Mouse (Mus musculus): ENCODE measurements around the gene Stab1.

The Stab1 gene

DNA sequence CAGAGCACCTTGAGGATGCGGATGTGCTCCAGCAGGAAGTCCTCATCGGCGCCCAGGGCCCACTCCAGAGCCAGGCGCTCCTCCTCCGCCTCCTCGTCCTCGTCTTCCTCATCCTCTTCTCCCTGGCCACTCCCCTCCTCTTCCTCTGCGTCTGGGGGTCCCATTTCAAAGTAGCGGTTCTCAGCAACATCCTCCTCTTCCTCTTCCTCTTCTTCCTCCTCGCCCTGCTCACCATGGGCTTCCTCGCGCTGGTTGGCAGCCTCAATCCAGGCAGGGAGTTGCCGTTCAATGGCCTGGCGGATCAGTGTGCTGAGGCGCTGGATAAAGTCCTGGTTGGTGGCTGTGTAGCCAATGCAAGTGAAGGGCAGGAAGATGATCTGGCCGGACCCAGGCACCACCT lies 8.8 kb upstream of the Stab1 start:
- Histone ChIP-seq H3K36me3 (ENCODE audit: insufficient read depth, low read length) (peaks cover 98% of the 10 kb centered on the region), H3K9me3 (ENCODE audit: low read length) (no peaks in the 10 kb centered on the region), H3K4me1 (replicated peaks; ENCODE audit: low read depth, low read length) (peaks cover 62% of the 10 kb centered on the region), H3K4me3 (replicated peaks; ENCODE audit: low read length) (peak overlapping the region; percentile 69), H3K27me3 (ENCODE audit: insufficient read depth, low read length) (no peaks in the 10 kb centered on the region)
- TF ChIP-seq POU5F1 (IDR thresholded peaks at IDR 0.05; ENCODE audit: borderline replicate concordance, low read length) (no peak), NANOG (IDR thresholded peaks at IDR 0.05; ENCODE audit: borderline replicate concordance, low read length) (no peak), CTCF (conservative IDR thresholded peaks at IDR 0.05; ENCODE audit: low read length) (no peak)

DNA sequence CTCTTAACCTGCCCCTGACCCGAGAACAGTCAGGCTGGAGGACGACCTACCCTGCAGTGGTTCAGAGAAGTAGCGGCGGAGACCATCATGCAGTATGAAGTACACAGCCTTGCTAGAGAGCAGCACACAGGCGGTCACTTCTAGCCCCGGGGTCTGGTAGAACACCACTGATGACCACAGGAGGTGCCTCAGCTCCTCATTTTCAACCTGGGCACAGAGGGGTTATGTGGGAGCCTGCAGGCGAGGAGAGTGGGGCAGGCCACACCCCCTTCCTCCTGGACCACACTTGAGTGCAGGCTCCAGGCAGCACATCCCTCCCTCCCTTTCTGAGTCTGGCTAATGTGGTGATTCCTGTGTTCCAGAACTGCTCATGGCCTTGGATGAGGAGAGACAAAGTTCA lies 5.1 kb upstream of the Stab1 start:
- Histone ChIP-seq H3K27me3 (ENCODE audit: insufficient read depth, low read length) (no peaks in the 10 kb centered on the region), H3K4me3 (replicated peaks; ENCODE audit: low read length) (no peak overlapping the region), H3K4me1 (replicated peaks; ENCODE audit: low read depth, low read length) (peaks cover 78% of the 10 kb centered on the region), H3K9me3 (ENCODE audit: low read length) (no peaks in the 10 kb centered on the region), H3K36me3 (ENCODE audit: insufficient read depth, low read length) (peaks cover 84% of the 10 kb centered on the region)
- no peak for TF ChIP-seq POU5F1 (IDR thresholded peaks at IDR 0.05; ENCODE audit: borderline replicate concordance, low read length)
- no peak for TF ChIP-seq CTCF (conservative IDR thresholded peaks at IDR 0.05; ENCODE audit: low read length)
- TF ChIP-seq NANOG (IDR thresholded peaks at IDR 0.05; ENCODE audit: borderline replicate concordance, low read length), result no peak

- H3K4me3 ChIP-seq (replicated peaks; ENCODE audit: low read length), result no peak overlapping the region
- no peaks in the 10 kb centered on the region for H3K9me3 ChIP-seq (ENCODE audit: low read length)
- H3K4me1 ChIP-seq (replicated peaks; ENCODE audit: low read depth, low read length), result peaks cover 81% of the 10 kb centered on the region
- H3K36me3 ChIP-seq (ENCODE audit: insufficient read depth, low read length), result peaks cover 80% of the 10 kb centered on the region
- TF ChIP-seq POU5F1 (IDR thresholded peaks at IDR 0.05; ENCODE audit: borderline replicate concordance, low read length) (no peak), CTCF (conservative IDR thresholded peaks at IDR 0.05; ENCODE audit: low read length) (no peak), NANOG (IDR thresholded peaks at IDR 0.05; ENCODE audit: borderline replicate concordance, low read length) (no peak)
- no peaks in the 10 kb centered on the region; the same call in 1 of the 2 replicates for H3K27me3 ChIP-seq (ENCODE audit: insufficient read depth, low read length)
Observed at GRCm38 (mm10) chr14:31172781-31173455, 4.5 kb upstream of the Stab1 start.

- Histone ChIP-seq H3K4me3 (replicated peaks; ENCODE audit: low read length) (no peak overlapping the region), H3K9me3 (ENCODE audit: low read length) (no peaks in the 10 kb centered on the region), H3K36me3 (ENCODE audit: insufficient read depth, low read length) (peaks cover 69% of the 10 kb centered on the region), H3K4me1 (replicated peaks; ENCODE audit: low read depth, low read length) (peaks cover 70% of the 10 kb centered on the region), H3K27me3 (ENCODE audit: insufficient read depth, low read length) (peaks cover 6% of the 10 kb centered on the region; the same call in 1 of the 2 replicates)
- TF ChIP-seq POU5F1 (IDR thresholded peaks at IDR 0.05; ENCODE audit: borderline replicate concordance, low read length), result no peak
Observed at GRCm38 (mm10) chr14:31171821-31172220, 3.4 kb upstream of the Stab1 start.

GRCm38 (mm10) chr14:31171386-31171785 lies 2.9 kb upstream of the Stab1 start:
- Histone ChIP-seq H3K4me1 (replicated peaks; ENCODE audit: low read depth, low read length) (peaks cover 66% of the 10 kb centered on the region), H3K36me3 (ENCODE audit: insufficient read depth, low read length) (peaks cover 65% of the 10 kb centered on the region), H3K27me3 (ENCODE audit: insufficient read depth, low read length) (peaks cover 6% of the 10 kb centered on the region; the same call in 1 of the 2 replicates), H3K4me3 (replicated peaks; ENCODE audit: low read length) (no peak overlapping the region), H3K9me3 (ENCODE audit: low read length) (no peaks in the 10 kb centered on the region)
- TF ChIP-seq NANOG (IDR thresholded peaks at IDR 0.05; ENCODE audit: borderline replicate concordance, low read length), result no peak
- no peak for TF ChIP-seq CTCF (conservative IDR thresholded peaks at IDR 0.05; ENCODE audit: low read length)
- TF ChIP-seq POU5F1 (IDR thresholded peaks at IDR 0.05; ENCODE audit: borderline replicate concordance, low read length), result no peak

DNA sequence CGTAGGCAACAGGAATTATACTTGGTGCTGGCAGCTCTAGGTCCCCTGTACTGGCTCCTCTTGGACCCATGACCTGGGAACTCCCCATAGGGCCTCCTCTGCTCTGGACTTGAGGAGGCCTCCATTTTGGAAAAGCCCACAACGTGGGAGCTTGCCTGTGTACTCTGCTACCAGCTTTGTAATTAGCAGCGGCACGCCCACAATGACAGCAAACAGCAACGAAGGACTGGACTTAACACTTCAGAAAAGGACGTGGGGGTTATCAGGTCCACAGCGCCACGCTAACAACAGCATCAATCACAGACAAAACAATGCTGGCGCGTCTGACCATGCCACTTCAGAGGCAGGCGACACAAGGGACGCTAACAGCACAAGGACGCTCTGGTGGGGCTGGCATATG lies 2.5 kb upstream of the Stab1 start:
- Histone ChIP-seq H3K36me3 (ENCODE audit: insufficient read depth, low read length) (peaks cover 61% of the 10 kb centered on the region), H3K9me3 (ENCODE audit: low read length) (no peaks in the 10 kb centered on the region), H3K27me3 (ENCODE audit: insufficient read depth, low read length) (peaks cover 6% of the 10 kb centered on the region; the same call in 1 of the 2 replicates), H3K4me3 (replicated peaks; ENCODE audit: low read length) (no peak overlapping the region), H3K4me1 (replicated peaks; ENCODE audit: low read depth, low read length) (peaks cover 62% of the 10 kb centered on the region)
- TF ChIP-seq POU5F1 (IDR thresholded peaks at IDR 0.05; ENCODE audit: borderline replicate concordance, low read length), result no peak

GRCm38 (mm10) chr14:31169508-31169907 lies 1.1 kb upstream of the Stab1 start:
- Histone ChIP-seq H3K4me1 (replicated peaks; ENCODE audit: low read depth, low read length) (peaks cover 51% of the 10 kb centered on the region), H3K4me3 (replicated peaks; ENCODE audit: low read length) (no peak overlapping the region), H3K36me3 (ENCODE audit: insufficient read depth, low read length) (peaks cover 46% of the 10 kb centered on the region), H3K27me3 (ENCODE audit: insufficient read depth, low read length) (peaks cover 6% of the 10 kb centered on the region; the same call in 1 of the 2 replicates), H3K9me3 (ENCODE audit: low read length) (no peaks in the 10 kb centered on the region)
- no peak for TF ChIP-seq NANOG (IDR thresholded peaks at IDR 0.05; ENCODE audit: borderline replicate concordance, low read length)
- TF ChIP-seq CTCF (conservative IDR thresholded peaks at IDR 0.05; ENCODE audit: low read length), result no peak
- TF ChIP-seq POU5F1 (IDR thresholded peaks at IDR 0.05; ENCODE audit: borderline replicate concordance, low read length), result no peak

DNA sequence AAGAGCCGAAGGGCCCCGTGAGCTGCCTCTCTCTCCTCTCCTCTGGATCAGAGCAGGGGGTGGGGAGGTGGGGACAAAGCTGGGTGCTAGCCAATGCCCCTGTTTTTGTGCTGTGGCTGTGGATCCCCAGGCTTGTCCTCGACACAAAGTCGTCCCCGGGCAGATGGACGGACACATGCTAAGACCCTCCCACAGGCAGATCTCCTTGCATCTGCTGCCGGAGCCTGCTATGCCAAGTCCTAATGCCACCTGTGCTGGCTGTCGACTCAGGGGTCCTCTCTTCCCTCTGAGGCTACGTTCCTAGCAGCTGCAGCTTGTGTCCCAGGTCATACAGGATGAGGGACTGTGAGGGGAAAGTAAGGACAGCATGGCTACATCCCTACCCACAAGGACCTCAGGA lies 1.6 kb downstream of the Stab1 start:
- Histone ChIP-seq H3K27me3 (ENCODE audit: insufficient read depth, low read length) (peaks cover 12% of the 10 kb centered on the region), H3K4me1 (replicated peaks; ENCODE audit: low read depth, low read length) (peaks cover 50% of the 10 kb centered on the region), H3K9me3 (ENCODE audit: low read length) (no peaks in the 10 kb centered on the region), H3K36me3 (ENCODE audit: insufficient read depth, low read length) (peaks cover 19% of the 10 kb centered on the region), H3K4me3 (replicated peaks; ENCODE audit: low read length) (no peak overlapping the region)
- no peak for TF ChIP-seq NANOG (IDR thresholded peaks at IDR 0.05; ENCODE audit: borderline replicate concordance, low read length)
- no peak for TF ChIP-seq POU5F1 (IDR thresholded peaks at IDR 0.05; ENCODE audit: borderline replicate concordance, low read length)
- no peak for TF ChIP-seq CTCF (conservative IDR thresholded peaks at IDR 0.05; ENCODE audit: low read length)

Measured in E14TG2a.4 (cell line).